Mouse (Mus musculus) 3134 (cell line): Measurements from ENCODE around the gene Lgals4.

ENCODE experiments used
- DNase-seq: peaks from one replicate; pipeline ENCODE4 v3.0.0-alpha.2; 2011; ENCODE audit warnings: low spot score; ENCODE audit not compliant: insufficient read length; ENCODE audit errors: extremely low read depth

The Lgals4 gene

GRCm38 (mm10) chr7:28821261-28821831 lies 12.3 kb upstream of the Lgals4 start:
- peak; percentile 51 for DNase-seq

- DNase-seq, result no peak
Observed at GRCm38 (mm10) chr7:28822556-28822955, 11.1 kb upstream of the Lgals4 start.

- no peak for DNase-seq
Observed at GRCm38 (mm10) chr7:28822993-28823903, 10.4 kb upstream of the Lgals4 start.

GRCm38 (mm10) chr7:28823932-28824331 lies 9.7 kb upstream of the Lgals4 start:
- DNase-seq, result no peak

- peak; percentile 93 for DNase-seq
Observed at GRCm38 (mm10) chr7:28824941-28825685, 8.5 kb upstream of the Lgals4 start, which contains the start of gene Ech1. Ech1 (plus strand) TSS chr7:28825217.

GRCm38 (mm10) chr7:28825686-28826401 lies 7.8 kb upstream of the Lgals4 start:
- DNase-seq, result peak; percentile 43

- no peak for DNase-seq
Observed at GRCm38 (mm10) chr7:28826402-28826772, 7.3 kb upstream of the Lgals4 start.

GRCm38 (mm10) chr7:28827338-28827737 lies 6.3 kb upstream of the Lgals4 start:
- DNase-seq, result peak; percentile 32

- no peak for DNase-seq
Observed at GRCm38 (mm10) chr7:28829821-28830220, 3.8 kb upstream of the Lgals4 start.

GRCm38 (mm10) chr7:28830981-28831380 lies 2.7 kb upstream of the Lgals4 start:
- DNase-seq, result no peak

- DNase-seq, result no peak
Observed at GRCm38 (mm10) chr7:28831411-28832125, 2.1 kb upstream of the Lgals4 start.

- DNase-seq, result no peak
Observed at GRCm38 (mm10) chr7:28832137-28832536, 1.5 kb upstream of the Lgals4 start.

- DNase-seq, result no peak
Observed at GRCm38 (mm10) chr7:28836936-28837335, 3.3 kb downstream of the Lgals4 start.

GRCm38 (mm10) chr7:28838331-28838730 lies 4.7 kb downstream of the Lgals4 start:
- DNase-seq, result no peak

GRCm38 (mm10) chr7:28847273-28847672 lies 13.6 kb downstream of the Lgals4 start:
- DNase-seq, result no peak

- no peak for DNase-seq
Observed at GRCm38 (mm10) chr7:28849700-28850236, 16.1 kb downstream of the Lgals4 start.

GRCm38 (mm10) chr7:28850642-28851041 lies 17.0 kb downstream of the Lgals4 start:
- no peak for DNase-seq

- DNase-seq, result no peak
Observed at GRCm38 (mm10) chr7:28859953-28860352, 26.3 kb downstream of the Lgals4 start.

- no peak for DNase-seq
Observed at GRCm38 (mm10) chr7:28860898-28861297, 27.2 kb downstream of the Lgals4 start.
